Mouse (Mus musculus) CH12.LX (cell line): Measurements from ENCODE around the gene 2900026A02Rik.

ENCODE experiments used
- CHD2 ChIP-seq: IDR thresholded peaks from 2 replicates; pipeline ENCODE4 v1.6.1; 2011; ENCODE audit warnings: low read length, improper control_type of control experiment
- CTCF ChIP-seq, 2 experiments: IDR thresholded peaks in 1 of 2; conservative IDR thresholded peaks in 1 of 2; 2 replicates each; pipeline ENCODE4 v1.5.1; 2011 to 2012; ENCODE audit warnings: low read depth in 2 of 2, low read length in 2 of 2, improper control_type of control experiment in 1 of 2, inconsistent platforms in 1 of 2, mild to moderate bottlenecking in 1 of 2, moderate library complexity in 1 of 2
- EP300 ChIP-seq: IDR thresholded peaks from 2 replicates; pipeline ENCODE4 v1.6.1; 2011; ENCODE audit warnings: low read length, improper control_type of control experiment
- GABPA ChIP-seq: IDR thresholded peaks from 2 replicates; pipeline ENCODE4 v1.6.1; 2012; ENCODE audit warnings: low read depth, low read length, improper control_type of control experiment, inconsistent platforms; ENCODE audit not compliant: insufficient replicate concordance
- POLR2A ChIP-seq: IDR thresholded peaks from 2 replicates; pipeline ENCODE4 v1.6.1; 2011; ENCODE audit warnings: low read depth, mild to moderate bottlenecking, improper control_type of control experiment, low read length
- RCOR1 ChIP-seq: conservative IDR thresholded peaks from 2 replicates; pipeline ENCODE4 v1.6.1; 2012; ENCODE audit warnings: low read depth, mild to moderate bottlenecking, inconsistent platforms, low read length, improper control_type of control experiment
- USF1 ChIP-seq: IDR thresholded peaks from 2 replicates; pipeline ENCODE4 v1.6.1; 2014; ENCODE audit warnings: low read depth, mild to moderate bottlenecking, inconsistent platforms, low read length, improper control_type of control experiment
- ZKSCAN1 ChIP-seq: IDR thresholded peaks from 2 replicates; pipeline ENCODE4 v1.6.1; 2012; ENCODE audit warnings: low read depth, inconsistent platforms, low read length, improper control_type of control experiment, borderline replicate concordance

- TF ChIP-seq CTCF (conservative IDR thresholded peaks at IDR 0.05 in 1 of 2, IDR thresholded peaks at IDR 0.05 in 1 of 2; ENCODE audit: low read depth in 2 of 2, low read length in 2 of 2) (no peak), GABPA (no peak), POLR2A (no peak), CHD2 (no peak), RCOR1 (no peak), ZKSCAN1 (no peak), USF1 (no peak), EP300 (no peak)
Measured at GRCm38 (mm10) chr5:113049876-113050275, 171.2 kb downstream of the 2900026A02Rik start.
